Mouse (Mus musculus): Measurements from ENCODE around the gene Snapc5.

DNA sequence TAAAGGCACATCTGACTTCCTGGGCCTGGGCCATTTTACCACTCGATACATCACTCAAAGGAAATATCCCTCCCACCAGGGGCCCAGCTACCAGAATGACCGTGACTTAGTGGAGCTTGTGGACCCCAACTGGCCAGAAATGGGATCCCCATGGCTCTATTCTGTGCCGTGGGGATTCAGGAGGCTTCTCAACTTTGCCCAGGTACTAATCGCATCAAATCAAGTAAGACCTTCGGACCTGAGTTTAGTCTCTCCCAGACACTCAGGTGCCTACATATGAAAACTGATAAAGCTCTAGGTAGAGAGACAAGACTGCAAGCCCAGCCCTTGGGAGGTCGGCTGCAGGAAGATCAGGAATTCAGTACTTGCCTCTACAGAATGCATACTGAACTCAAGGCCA is 47.5 kb upstream of the Snapc5 start:
- TF ChIP-seq CTCF (IDR thresholded peaks at IDR 0.05) (no peak), EP300 (IDR thresholded peaks at IDR 0.05; ENCODE audit: insufficient read depth, low read depth, low read length) (no peak)

All from heart, adult 2 months (tissue).